Mouse (Mus musculus) midbrain, embryonic 13.5 days (tissue): ENCODE data around the gene Cdkn2aipnl. TPM values are rescaled to one million over a fixed set of nuclear protein-coding genes. Genes with fewer than 3 reads are reported as not detected.

Experiments
- ATAC-seq: fragments of 200-750 bp; cut with Nextera tagmentation; 2 replicates; pipeline ENCODE4 v1.8.0; 2017; ENCODE audit warnings: mild to moderate bottlenecking, moderate TSS enrichment, moderate library complexity
- H3K27ac ChIP-seq: fragments of 300-500 bp; sonication (generic); 2 replicates; pipeline ENCODE4 v1.5.1; 2015; ENCODE audit warnings: inconsistent platforms, mild to moderate bottlenecking, moderate library complexity
- H3K27me3 ChIP-seq: fragments of 300-500 bp; sonication (generic); 2 replicates; pipeline ENCODE4 v1.6.1; 2015; ENCODE audit warnings: mild to moderate bottlenecking, inconsistent platforms
- H3K36me3 ChIP-seq: fragments of 300-500 bp; sonication (generic); 2 replicates; pipeline ENCODE4 v1.6.1; 2015; ENCODE audit warnings: mild to moderate bottlenecking, inconsistent platforms
- H3K4me1 ChIP-seq: fragments of 300-500 bp; sonication (generic); replicated peaks from 2 replicates; pipeline ENCODE4 v1.6.1; 2015; ENCODE audit warnings: inconsistent platforms
- H3K4me2 ChIP-seq: fragments of 300-500 bp; sonication (generic); replicated peaks from 2 replicates; pipeline ENCODE4 v1.6.1; 2015; ENCODE audit warnings: moderate library complexity, mild to moderate bottlenecking, inconsistent platforms
- H3K4me3 ChIP-seq: fragments of 300-500 bp; sonication (generic); replicated peaks from 2 replicates; pipeline ENCODE4 v1.5.1; 2015; ENCODE audit warnings: mild to moderate bottlenecking, inconsistent platforms
- H3K9ac ChIP-seq: fragments of 300-500 bp; sonication (generic); replicated peaks from 2 replicates; pipeline ENCODE4 v1.6.1; 2015; ENCODE audit warnings: mild to moderate bottlenecking, inconsistent platforms
- H3K9me3 ChIP-seq: fragments of 300-500 bp; sonication (generic); 2 replicates; pipeline ENCODE4 v1.6.1; 2016; ENCODE audit warnings: mild to moderate bottlenecking, inconsistent platforms
- WGBS: fragments of 180-500 bp; shearing (Covaris S2); methylation state at CpG from one replicate; pipeline ENCODE4 v1.1.7; 2015; 5-methylcytosine and 5-hydroxymethylcytosine counted together
- polyA plus RNA-seq: library from polyadenylated mRNA; unstranded; fragments of >200 nt; fragmentation: Nextera tagmentation; extraction: Ambion mirVana; gene quantifications from 2 replicates; pipeline ENCODE4 v1.2.1, GENCODE M21; 2015

Gene Cdkn2aipnl
- polyA plus RNA-seq, 1 experiment from 2014 or later, result 118 TPM

- Histone ChIP-seq H3K9ac (no peak overlapping the region), H3K4me3 (no peak overlapping the region), H3K9me3 (no peaks in the 10 kb centered on the region), H3K4me2 (no peak overlapping the region), H3K27ac (no peak overlapping the region), H3K27me3 (no peaks in the 10 kb centered on the region), H3K4me1 (no peaks in the 10 kb centered on the region), H3K36me3 (no peaks in the 10 kb centered on the region)
- no peak for ATAC-seq
- WGBS, result 68% methylated on average over 5 of the region's 5 CpGs
These were observed 31.6 kb upstream of the Cdkn2aipnl start for GRCm38 (mm10) chr11:51935636-51936434.

DNA sequence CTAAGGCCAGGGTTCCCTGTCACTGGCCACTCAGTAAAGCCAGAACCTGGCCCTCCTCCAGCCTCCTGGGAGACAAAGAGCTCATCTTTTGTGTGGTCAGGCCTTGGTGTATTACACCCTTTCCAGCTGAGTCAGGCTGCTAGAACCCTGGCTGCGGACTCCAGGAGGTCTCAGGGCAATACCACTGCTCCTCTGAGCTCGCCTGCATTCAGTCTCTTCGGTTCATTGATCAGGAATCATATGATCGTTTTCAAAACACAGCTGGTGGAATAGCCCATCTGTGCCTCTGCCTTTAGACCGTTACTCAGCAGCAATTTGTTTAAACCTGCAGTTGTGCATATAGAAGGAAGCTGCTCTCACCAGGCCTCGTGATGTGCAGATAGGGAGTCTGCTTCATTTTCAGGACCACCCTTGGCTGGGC lies 30.1 kb upstream of the Cdkn2aipnl start:
- H3K27ac ChIP-seq, result no peak overlapping the region
- no peaks in the 10 kb centered on the region for H3K36me3 ChIP-seq
- no peaks in the 10 kb centered on the region for H3K27me3 ChIP-seq
- WGBS, result 62% methylated on average over 6 of the region's 6 CpGs
- no peaks in the 10 kb centered on the region for H3K4me1 ChIP-seq
- ATAC-seq, result no peak
- H3K4me2 ChIP-seq, result no peak overlapping the region
- no peaks in the 10 kb centered on the region for H3K9me3 ChIP-seq
- no peak overlapping the region for H3K9ac ChIP-seq
- no peak overlapping the region for H3K4me3 ChIP-seq

DNA sequence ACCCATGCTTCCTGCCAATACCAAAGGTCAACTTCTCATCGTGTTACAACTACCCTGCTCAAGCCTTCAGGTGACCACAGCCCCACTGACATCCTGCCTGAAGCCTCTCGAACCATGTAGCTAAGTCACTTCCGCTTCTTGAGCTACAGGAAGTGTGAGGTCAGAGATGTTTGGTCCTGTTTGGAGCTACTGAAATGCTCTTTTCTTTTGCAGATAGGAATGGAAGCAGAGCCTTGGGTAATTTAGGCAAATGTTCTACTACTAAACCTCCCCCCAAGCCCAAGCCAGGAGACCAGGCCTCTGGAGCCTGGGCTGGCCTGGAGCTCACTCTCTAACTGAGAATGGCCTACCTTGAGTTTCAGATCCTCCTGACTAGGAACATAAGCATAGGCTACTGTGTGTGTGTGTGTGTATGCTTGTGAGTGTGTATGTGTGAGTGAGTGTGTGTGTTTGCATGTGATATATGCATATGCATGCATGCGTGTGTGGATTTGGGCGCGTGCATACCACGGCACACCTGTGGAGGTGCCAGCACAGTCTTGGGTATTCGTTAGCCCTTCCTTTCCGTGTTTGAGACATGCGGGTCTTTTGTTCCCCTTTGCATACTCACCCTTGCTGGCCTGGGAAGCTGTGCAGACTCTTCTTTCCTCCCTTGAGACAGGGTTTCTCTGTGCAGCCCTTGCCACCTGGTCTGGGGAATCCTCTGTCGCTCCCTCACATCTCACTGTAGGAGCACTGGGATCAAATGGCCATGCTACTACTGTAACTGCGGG lies 28.5 kb upstream of the Cdkn2aipnl start:
- WGBS, result 87% methylated on average over 12 of the region's 12 CpGs
- Histone ChIP-seq H3K4me2 (no peak overlapping the region), H3K27ac (no peak overlapping the region), H3K4me1 (peaks cover 8% of the 10 kb centered on the region), H3K27me3 (no peaks in the 10 kb centered on the region), H3K9me3 (no peaks in the 10 kb centered on the region), H3K9ac (no peak overlapping the region), H3K36me3 (no peaks in the 10 kb centered on the region), H3K4me3 (no peak overlapping the region)
- ATAC-seq, result no peak

GRCm38 (mm10) chr11:51939590-51939955 lies 27.9 kb upstream of the Cdkn2aipnl start:
- H3K36me3 ChIP-seq, result no peaks in the 10 kb centered on the region
- no peak overlapping the region for H3K9ac ChIP-seq
- H3K4me1 ChIP-seq, result peaks cover 8% of the 10 kb centered on the region
- 88% methylated on average over 8 of the region's 8 CpGs for WGBS
- ATAC-seq, result no peak
- no peaks in the 10 kb centered on the region for H3K27me3 ChIP-seq
- H3K4me3 ChIP-seq, result no peak overlapping the region
- no peak overlapping the region for H3K4me2 ChIP-seq
- H3K9me3 ChIP-seq, result no peaks in the 10 kb centered on the region
- no peak overlapping the region for H3K27ac ChIP-seq

DNA sequence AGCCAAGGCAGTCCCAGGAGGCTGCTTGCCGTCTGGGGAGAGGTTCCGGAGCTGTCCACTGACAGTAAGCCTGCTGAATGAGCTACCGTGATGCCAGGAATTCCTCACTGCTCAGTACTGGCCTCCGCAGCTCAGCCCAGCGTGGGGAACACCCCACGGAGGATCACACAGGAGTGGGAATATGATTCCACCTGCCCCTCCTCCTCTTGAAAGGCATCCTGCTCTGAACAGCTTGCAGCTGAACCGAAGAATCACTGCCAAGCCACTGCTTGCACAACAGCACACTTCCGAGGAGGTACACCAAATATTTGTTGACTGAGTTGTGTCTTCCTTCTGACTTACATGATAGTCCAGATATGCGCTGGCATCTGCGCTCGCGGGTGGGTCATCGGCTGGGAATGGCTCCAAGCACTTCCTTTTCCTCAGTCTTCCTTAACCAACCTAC lies 26.9 kb upstream of the Cdkn2aipnl start:
- no peak for ATAC-seq
- H3K9me3 ChIP-seq, result no peaks in the 10 kb centered on the region
- no peak overlapping the region for H3K9ac ChIP-seq
- no peak overlapping the region for H3K27ac ChIP-seq
- 79% methylated on average over 13 of the region's 13 CpGs for WGBS
- no peak overlapping the region for H3K4me3 ChIP-seq
- no peak overlapping the region for H3K4me2 ChIP-seq
- H3K36me3 ChIP-seq, result no peaks in the 10 kb centered on the region
- no peaks in the 10 kb centered on the region for H3K27me3 ChIP-seq
- H3K4me1 ChIP-seq, result peaks cover 8% of the 10 kb centered on the region

GRCm38 (mm10) chr11:51942602-51943499 lies 24.6 kb upstream of the Cdkn2aipnl start:
- peak; percentile 69 for ATAC-seq
- Histone ChIP-seq H3K27me3 (no peaks in the 10 kb centered on the region), H3K4me2 (peak overlapping the region; percentile 7; the same call in 1 of the 2 replicates), H3K9me3 (no peaks in the 10 kb centered on the region), H3K4me3 (no peak overlapping the region), H3K27ac (no peak overlapping the region), H3K36me3 (no peaks in the 10 kb centered on the region), H3K4me1 (peaks cover 8% of the 10 kb centered on the region), H3K9ac (no peak overlapping the region)
- WGBS, result 61% methylated on average over 15 of the region's 15 CpGs

DNA sequence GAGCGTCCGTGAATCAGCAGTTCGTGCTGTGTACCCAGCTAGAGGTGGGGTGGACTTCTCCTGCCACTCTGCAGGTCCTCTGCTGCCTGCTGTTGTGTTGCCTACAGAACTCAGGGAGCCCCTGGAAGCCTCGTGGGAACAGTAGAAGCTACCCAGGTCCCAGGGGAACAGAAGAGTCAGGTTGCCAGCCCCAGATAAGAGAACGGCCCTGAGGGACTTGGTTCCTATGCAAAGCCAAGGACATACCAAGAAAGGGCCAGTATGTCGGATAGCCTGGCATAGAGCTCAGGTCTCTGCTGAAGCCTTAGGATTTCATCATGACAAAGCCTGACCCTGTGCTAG lies 24.0 kb upstream of the Cdkn2aipnl start:
- Histone ChIP-seq H3K4me3 (no peak overlapping the region), H3K4me2 (peak overlapping the region; percentile 7; the same call in 1 of the 2 replicates), H3K4me1 (peaks cover 8% of the 10 kb centered on the region), H3K36me3 (no peaks in the 10 kb centered on the region), H3K27me3 (no peaks in the 10 kb centered on the region), H3K9ac (no peak overlapping the region), H3K9me3 (no peaks in the 10 kb centered on the region), H3K27ac (no peak overlapping the region)
- 57% methylated on average over 6 of the region's 6 CpGs for WGBS
- peak; percentile 11 for ATAC-seq

DNA sequence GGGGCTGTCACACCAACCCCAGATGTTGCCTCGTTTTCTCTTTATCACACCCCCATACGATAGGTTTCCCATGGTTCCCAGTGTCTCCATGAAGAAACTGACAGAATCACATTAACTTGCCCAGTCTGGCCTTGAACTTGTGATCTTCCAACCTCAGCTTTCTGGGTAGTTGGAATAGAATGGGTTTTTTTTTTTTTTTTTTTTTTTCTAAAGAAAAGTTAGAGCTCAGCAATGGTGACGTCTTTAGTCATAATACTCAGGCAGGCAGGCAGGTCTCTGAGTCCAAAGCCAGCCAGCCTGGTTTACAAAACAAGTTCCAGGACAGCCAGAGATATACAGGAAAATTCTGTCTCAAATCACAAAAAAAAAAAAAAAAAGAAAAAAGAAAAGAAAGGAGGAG lies 23.2 kb upstream of the Cdkn2aipnl start:
- H3K27ac ChIP-seq, result no peak overlapping the region
- no peak overlapping the region for H3K9ac ChIP-seq
- no peaks in the 10 kb centered on the region for H3K36me3 ChIP-seq
- no peak overlapping the region for H3K4me2 ChIP-seq
- 84% methylated on average over 3 of the region's 3 CpGs for WGBS
- peaks cover 8% of the 10 kb centered on the region for H3K4me1 ChIP-seq
- H3K9me3 ChIP-seq, result no peaks in the 10 kb centered on the region
- no peak for ATAC-seq
- no peak overlapping the region for H3K4me3 ChIP-seq
- H3K27me3 ChIP-seq, result no peaks in the 10 kb centered on the region

GRCm38 (mm10) chr11:51945548-51945947 lies 21.9 kb upstream of the Cdkn2aipnl start:
- H3K27ac ChIP-seq, result no peak overlapping the region
- H3K4me3 ChIP-seq, result no peak overlapping the region
- ATAC-seq, result no peak
- H3K4me2 ChIP-seq, result no peak overlapping the region
- 42% methylated on average over 8 of the region's 8 CpGs for WGBS
- peaks cover 8% of the 10 kb centered on the region for H3K4me1 ChIP-seq
- H3K9me3 ChIP-seq, result no peaks in the 10 kb centered on the region
- H3K27me3 ChIP-seq, result no peaks in the 10 kb centered on the region
- H3K9ac ChIP-seq, result no peak overlapping the region
- H3K36me3 ChIP-seq, result no peaks in the 10 kb centered on the region

DNA sequence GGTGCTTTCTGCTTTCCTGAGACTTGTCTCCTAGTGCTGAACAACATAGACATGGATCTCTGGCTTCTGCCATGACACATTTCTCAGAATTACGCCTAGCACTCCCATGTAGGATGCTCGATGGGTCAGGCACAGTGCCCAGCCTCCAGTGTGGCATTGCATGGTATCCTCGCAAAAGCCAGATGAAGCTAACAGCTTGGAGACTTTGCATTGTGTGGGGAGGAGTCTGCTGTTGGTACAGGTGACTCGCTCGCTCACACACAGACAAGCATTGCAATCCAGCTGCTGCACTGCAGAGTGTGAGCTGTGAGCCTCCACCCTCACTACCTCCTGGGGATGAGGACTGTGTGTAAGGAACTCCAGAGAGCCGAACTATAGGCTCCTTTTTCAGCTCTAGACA lies 21.3 kb upstream of the Cdkn2aipnl start:
- Histone ChIP-seq H3K36me3 (no peaks in the 10 kb centered on the region), H3K4me2 (no peak overlapping the region), H3K9me3 (no peaks in the 10 kb centered on the region), H3K9ac (no peak overlapping the region), H3K27me3 (no peaks in the 10 kb centered on the region), H3K4me1 (peaks cover 8% of the 10 kb centered on the region), H3K4me3 (no peak overlapping the region), H3K27ac (no peak overlapping the region)
- ATAC-seq, result no peak
- 83% methylated on average over 6 of the region's 6 CpGs for WGBS

GRCm38 (mm10) chr11:51949155-51949840 lies 18.2 kb upstream of the Cdkn2aipnl start:
- 84% methylated on average over 9 of the region's 9 CpGs for WGBS
- no peak for ATAC-seq
- H3K36me3 ChIP-seq, result no peaks in the 10 kb centered on the region
- H3K9ac ChIP-seq, result no peak overlapping the region
- H3K27me3 ChIP-seq, result no peaks in the 10 kb centered on the region
- no peaks in the 10 kb centered on the region for H3K9me3 ChIP-seq
- no peak overlapping the region for H3K4me3 ChIP-seq
- no peaks in the 10 kb centered on the region for H3K4me1 ChIP-seq
- H3K27ac ChIP-seq, result no peak overlapping the region
- no peak overlapping the region for H3K4me2 ChIP-seq
